Mouse (Mus musculus) liver, postnatal 0 days (tissue): ENCODE measurements at regions not wholly inside any gene's neighbourhood (a gene's known extent, or its start where the extent isn't known, plus 50 kb on each side); places are given as distances from the start of the nearest gene placed in this dataset.

Source experiments
- CTCF ChIP-seq: sonication (generic); IDR thresholded peaks from 2 replicates; pipeline ENCODE4 v1.5.1; 2016; ENCODE audit warnings: antibody characterized with exemption, low read depth
- EP300 ChIP-seq: IDR thresholded peaks from 2 replicates; pipeline ENCODE4 v1.6.1; 2016; ENCODE audit warnings: antibody characterized with exemption, low read depth, mild to moderate bottlenecking

GRCm38 (mm10) chr19:21160946-21161345 is 111.1 kb upstream of the Zfand5 start:
- TF ChIP-seq CTCF (no peak), EP300 (no peak)
